Mouse (Mus musculus) E14TG2a.4 (cell line): ENCODE results near the gene Ociad2.
"Not testable (repeated sequence)": the region's sequence is repeated elsewhere in the genome, so short reads cannot be mapped to it uniquely, and the experiment has no call there.

ENCODE experiments used
- H3K27me3 ChIP-seq: 2 replicates; pipeline ENCODE4 v1.6.1; 2014; ENCODE audit warnings: low read length, control low read depth; ENCODE audit not compliant: insufficient read depth
- H3K36me3 ChIP-seq: 2 replicates; pipeline ENCODE4 v1.6.1; 2014; ENCODE audit warnings: low read length, control low read depth; ENCODE audit not compliant: insufficient read depth
- H3K4me1 ChIP-seq: replicated peaks from 2 replicates; pipeline ENCODE4 v1.6.1; 2014; ENCODE audit warnings: low read depth, low read length, control low read depth
- H3K4me3 ChIP-seq: replicated peaks from 2 replicates; pipeline ENCODE4 v1.5.1; 2014; ENCODE audit warnings: mild to moderate bottlenecking, low read length
- H3K9me3 ChIP-seq: 2 replicates; pipeline ENCODE4 v1.6.1; 2014; ENCODE audit warnings: low read length, control low read depth
- CTCF ChIP-seq: conservative IDR thresholded peaks from 2 replicates; pipeline ENCODE4 v1.5.1; 2014; ENCODE audit warnings: low read length
- NANOG ChIP-seq: IDR thresholded peaks from 2 replicates; pipeline ENCODE4 v1.6.1; 2014; ENCODE audit warnings: borderline replicate concordance, low read length, mixed read lengths
- POU5F1 ChIP-seq: IDR thresholded peaks from 2 replicates; pipeline ENCODE4 v1.6.1; 2014; ENCODE audit warnings: low read length, borderline replicate concordance

The Ociad2 gene

GRCm38 (mm10) chr5:73324526-73325170 is 16.2 kb downstream of the Ociad2 start:
- peaks cover 7% of the 10 kb centered on the region; the same call in 1 of the 2 replicates for H3K4me1 ChIP-seq
- H3K9me3 ChIP-seq = no peaks in the 10 kb centered on the region
- TF ChIP-seq CTCF (no peak), POU5F1 (no peak), NANOG (no peak)
- H3K27me3 ChIP-seq = no peaks in the 10 kb centered on the region
- no peak overlapping the region for H3K4me3 ChIP-seq
- peaks cover 5% of the 10 kb centered on the region; the same call in 1 of the 2 replicates for H3K36me3 ChIP-seq

GRCm38 (mm10) chr5:73323602-73324001 is 17.2 kb downstream of the Ociad2 start:
- Histone ChIP-seq H3K36me3 (peaks cover 11% of the 10 kb centered on the region; the same call in 1 of the 2 replicates), H3K9me3 (no peaks in the 10 kb centered on the region), H3K27me3 (no peaks in the 10 kb centered on the region), H3K4me1 (peaks cover 7% of the 10 kb centered on the region; the same call in 1 of the 2 replicates), H3K4me3 (no peak overlapping the region)
- TF ChIP-seq NANOG (no peak), POU5F1 (no peak), CTCF (no peak)

GRCm38 (mm10) chr5:73322684-73323083 is 18.1 kb downstream of the Ociad2 start:
- Histone ChIP-seq H3K36me3 (peaks cover 11% of the 10 kb centered on the region; the same call in 1 of the 2 replicates), H3K4me1 (peaks cover 10% of the 10 kb centered on the region)
- not testable (repeated sequence) for H3K4me3 ChIP-seq

GRCm38 (mm10) chr5:73319306-73319705 is 21.5 kb downstream of the Ociad2 start:
- TF ChIP-seq NANOG (no peak), POU5F1 (no peak), CTCF (no peak)

More at GRCm38 (mm10) chr5:73322684-73323083, 18.1 kb downstream of the Ociad2 start:
- H3K27me3 ChIP-seq, H3K9me3 ChIP-seq: not testable (repeated sequence)

GRCm38 (mm10) chr5:73314654-73315053 is 26.2 kb downstream of the Ociad2 start:
- Histone ChIP-seq H3K4me3 (no peak overlapping the region), H3K4me1 (peaks cover 41% of the 10 kb centered on the region), H3K36me3 (peaks cover 82% of the 10 kb centered on the region), H3K9me3 (no peaks in the 10 kb centered on the region), H3K27me3 (no peaks in the 10 kb centered on the region)
- TF ChIP-seq CTCF (no peak), POU5F1 (no peak), NANOG (no peak)

More at GRCm38 (mm10) chr5:73319306-73319705, 21.5 kb downstream of the Ociad2 start:
- H3K36me3 ChIP-seq = peaks cover 42% of the 10 kb centered on the region
- H3K27me3 ChIP-seq = no peaks in the 10 kb centered on the region
- no peaks in the 10 kb centered on the region for H3K9me3 ChIP-seq
- H3K4me3 ChIP-seq = no peak overlapping the region
- H3K4me1 ChIP-seq = peaks cover 38% of the 10 kb centered on the region

GRCm38 (mm10) chr5:73313591-73313990 is 27.2 kb downstream of the Ociad2 start:
- Histone ChIP-seq H3K4me3 (no peak overlapping the region), H3K4me1 (peaks cover 41% of the 10 kb centered on the region), H3K36me3 (peaks cover 85% of the 10 kb centered on the region), H3K27me3 (no peaks in the 10 kb centered on the region), H3K9me3 (no peaks in the 10 kb centered on the region)
- no peak for TF ChIP-seq NANOG
- TF ChIP-seq POU5F1 = no peak
- TF ChIP-seq CTCF = no peak

GRCm38 (mm10) chr5:73311458-73311857 is 29.4 kb downstream of the Ociad2 start:
- TF ChIP-seq CTCF = no peak
- TF ChIP-seq NANOG = no peak
- TF ChIP-seq POU5F1 = no peak
- Histone ChIP-seq H3K36me3 (peaks cover 96% of the 10 kb centered on the region), H3K4me3 (no peak overlapping the region), H3K27me3 (no peaks in the 10 kb centered on the region), H3K9me3 (no peaks in the 10 kb centered on the region), H3K4me1 (peaks cover 25% of the 10 kb centered on the region)

- no peak overlapping the region for H3K4me3 ChIP-seq
- peaks cover 14% of the 10 kb centered on the region for H3K4me1 ChIP-seq
- H3K36me3 ChIP-seq = peaks cover 96% of the 10 kb centered on the region
- no peaks in the 10 kb centered on the region for H3K9me3 ChIP-seq
- H3K27me3 ChIP-seq = no peaks in the 10 kb centered on the region
- TF ChIP-seq CTCF = no peak
- TF ChIP-seq POU5F1 = no peak
- TF ChIP-seq NANOG = no peak
These were observed 30.4 kb downstream of the Ociad2 start for GRCm38 (mm10) chr5:73310401-73310800.

GRCm38 (mm10) chr5:73309496-73309895 is 31.3 kb downstream of the Ociad2 start:
- H3K9me3 ChIP-seq = no peaks in the 10 kb centered on the region
- TF ChIP-seq POU5F1 = no peak
- no peak for TF ChIP-seq NANOG
- TF ChIP-seq CTCF = no peak
- no peaks in the 10 kb centered on the region for H3K27me3 ChIP-seq
- H3K4me3 ChIP-seq = no peak overlapping the region
- H3K4me1 ChIP-seq = peaks cover 5% of the 10 kb centered on the region
- peaks cover 96% of the 10 kb centered on the region for H3K36me3 ChIP-seq
